Mouse (Mus musculus) liver, embryonic 15.5 days (tissue): Measurements from ENCODE around the gene Gsto2. TPM values are rescaled to one million over a fixed set of nuclear protein-coding genes. Genes with fewer than 3 reads are reported as not detected.

ENCODE experiments used
- ATAC-seq: fragments of 200-750 bp; cut with Nextera tagmentation; 2 replicates; pipeline ENCODE4 v1.8.0; 2017; ENCODE audit warnings: moderate number of reproducible peaks, mild to moderate bottlenecking, moderate library complexity; ENCODE audit not compliant: insufficient read depth
- H3K27ac ChIP-seq: fragments of 300-500 bp; sonication (generic); replicated peaks from 2 replicates; pipeline ENCODE4 v1.5.1; 2015; ENCODE audit warnings: mild to moderate bottlenecking, inconsistent platforms
- H3K27me3 ChIP-seq: fragments of 300-500 bp; sonication (generic); 2 replicates; pipeline ENCODE4 v1.6.1; 2015; ENCODE audit warnings: mild to moderate bottlenecking, inconsistent platforms
- H3K36me3 ChIP-seq: fragments of 300-500 bp; sonication (generic); replicated peaks from 2 replicates; pipeline ENCODE4 v1.6.1; 2015; ENCODE audit warnings: moderate library complexity, mild to moderate bottlenecking, inconsistent platforms
- H3K4me1 ChIP-seq: fragments of 300-500 bp; sonication (generic); replicated peaks from 2 replicates; pipeline ENCODE4 v1.6.1; 2015; ENCODE audit warnings: inconsistent platforms
- H3K4me2 ChIP-seq: fragments of 300-500 bp; sonication (generic); 2 replicates; pipeline ENCODE4 v1.6.1; 2015; ENCODE audit warnings: moderate library complexity, mild to moderate bottlenecking, inconsistent platforms
- H3K4me3 ChIP-seq: fragments of 300-500 bp; sonication (generic); replicated peaks from 2 replicates; pipeline ENCODE4 v1.5.1; 2015; ENCODE audit warnings: mild to moderate bottlenecking, inconsistent platforms
- H3K9ac ChIP-seq: fragments of 300-500 bp; sonication (generic); 2 replicates; pipeline ENCODE4 v1.6.1; 2015; ENCODE audit warnings: moderate library complexity, mild to moderate bottlenecking, inconsistent platforms
- H3K9me3 ChIP-seq: fragments of 300-500 bp; sonication (generic); replicated peaks from 2 replicates; pipeline ENCODE4 v1.6.1; 2016; ENCODE audit warnings: inconsistent platforms
- WGBS: fragments of 180-500 bp; shearing (Covaris S2); methylation state at CpG from one replicate; pipeline ENCODE4 v1.1.7; 2015; ENCODE audit warnings: mixed read lengths; ENCODE audit not compliant: insufficient replicate concordance; 5-methylcytosine and 5-hydroxymethylcytosine counted together
- polyA plus RNA-seq: library from polyadenylated mRNA; unstranded; fragments of >200 nt; fragmentation: Nextera tagmentation; extraction: Ambion mirVana; gene quantifications from 2 replicates; pipeline ENCODE4 v1.2.1, GENCODE M21; 2015

Gsto2 gene
- 0.13 and 0.24 TPM in 2 replicates for polyA plus RNA-seq

DNA sequence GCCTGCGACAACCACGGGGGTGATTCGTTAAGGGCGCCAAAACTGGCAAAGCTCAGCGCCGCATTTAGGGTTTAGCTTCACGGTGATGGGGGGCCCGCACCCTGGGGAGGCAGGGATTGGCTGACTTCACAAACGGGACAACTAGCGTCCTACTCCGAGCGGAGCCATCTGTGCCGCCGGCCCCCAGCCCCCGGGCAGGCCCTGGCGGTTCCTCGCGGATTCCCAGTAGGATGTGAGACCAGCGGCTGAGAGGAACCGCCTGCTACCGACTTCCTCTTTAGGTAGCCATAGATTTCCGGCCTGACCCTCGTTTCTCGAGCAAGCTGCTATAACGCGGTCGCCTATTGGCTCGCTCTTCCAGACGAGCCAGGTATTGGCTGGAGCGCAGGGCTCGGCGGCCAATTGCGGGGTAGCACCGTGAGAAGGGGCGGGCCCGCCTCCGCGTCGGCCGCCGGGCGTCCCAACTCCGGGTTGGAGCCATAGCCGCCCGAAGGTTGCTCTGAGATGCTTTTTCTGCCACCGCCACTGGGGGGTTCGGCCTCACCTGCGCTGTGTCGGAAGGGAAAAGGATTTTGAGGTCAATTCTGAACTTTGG, at the start of gene Gsto2:
Gsto2 (plus strand) TSS at position 182 of the 595 bp plus-strand sequence.
- Histone ChIP-seq H3K36me3 (peaks cover 12% of the 10 kb centered on the region), H3K27ac (0 out of 2 replicates have a peak within 1 kb of the TSS, but pooled peaks have one; percentile 55), H3K9ac (peak within 1 kb of the TSS; percentile 73), H3K4me1 (peaks cover 14% of the 10 kb centered on the region), H3K4me3 (peak within 1 kb of the TSS; percentile 77), H3K9me3 (no peaks in the 10 kb centered on the region), H3K27me3 (peaks cover 14% of the 10 kb centered on the region; the same call in 1 of the 2 replicates), H3K4me2 (peak within 1 kb of the TSS; percentile 97)
- peak; percentile 100 for ATAC-seq
- under 1% methylated on average over 49 of the region's 49 CpGs for WGBS

DNA sequence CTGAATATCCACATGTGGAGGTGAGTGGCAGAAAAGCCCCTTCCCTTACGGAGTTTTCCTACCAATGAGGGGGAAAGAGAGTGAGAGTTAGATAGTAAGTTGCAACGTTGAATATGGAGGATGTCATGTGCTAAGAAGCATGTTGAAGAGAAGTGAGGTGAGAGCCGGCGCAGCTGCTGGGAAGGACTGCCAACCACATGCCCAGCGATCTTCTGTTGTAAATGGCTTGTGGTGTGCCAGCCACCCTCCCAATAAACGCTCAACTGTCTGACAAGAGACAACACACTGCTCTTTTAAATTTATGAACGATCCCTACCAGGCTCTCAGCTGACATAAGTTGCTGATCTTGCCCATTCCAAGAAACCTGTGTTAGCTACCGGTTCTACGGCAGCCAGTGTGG, 47.6 kb upstream of the Gsto2 start:
- no peak overlapping the region for H3K9ac ChIP-seq
- H3K4me3 ChIP-seq = no peak overlapping the region
- peaks cover 5% of the 10 kb centered on the region for H3K27me3 ChIP-seq
- no peaks in the 10 kb centered on the region for H3K4me1 ChIP-seq
- no peak overlapping the region for H3K4me2 ChIP-seq
- WGBS = 71% methylated on average over 9 of the region's 9 CpGs
- H3K27ac ChIP-seq = no peak overlapping the region
- no peaks in the 10 kb centered on the region for H3K36me3 ChIP-seq
- no peak for ATAC-seq
- H3K9me3 ChIP-seq = no peaks in the 10 kb centered on the region

DNA sequence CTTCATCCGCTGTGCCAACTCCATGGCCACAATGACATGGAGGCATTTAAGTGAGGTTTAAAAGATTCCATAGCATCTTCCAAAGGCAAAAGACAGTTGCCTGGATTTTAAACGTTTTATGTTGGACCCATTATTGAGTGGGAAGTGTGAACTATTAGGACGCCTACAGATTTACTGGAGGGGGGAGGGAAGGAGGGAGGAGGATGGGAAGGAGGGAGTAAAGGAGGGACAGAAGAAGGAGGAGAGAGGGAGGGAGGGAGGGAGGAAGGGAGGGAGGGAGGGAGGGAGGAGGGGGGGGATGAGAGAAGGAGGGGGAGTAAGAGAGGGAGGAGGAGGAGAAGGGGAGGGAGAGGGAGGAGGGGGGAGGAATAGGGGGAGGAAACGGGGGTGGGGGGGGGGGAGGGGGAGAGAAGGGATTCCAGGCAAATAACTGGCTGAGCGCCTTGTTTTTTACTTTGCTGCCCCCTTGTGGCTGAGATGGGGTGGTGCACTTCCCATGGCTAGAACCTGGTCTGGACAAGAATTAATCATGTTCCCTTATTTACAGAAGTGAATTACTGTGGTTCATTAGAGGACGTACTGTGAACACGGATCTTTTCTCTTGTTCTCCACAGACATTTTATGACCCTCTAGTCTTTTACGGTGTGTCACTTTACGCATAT, 44.4 kb upstream of the Gsto2 start:
- 17% methylated on average over 9 of the region's 9 CpGs for WGBS
- Histone ChIP-seq H3K36me3 (no peaks in the 10 kb centered on the region), H3K4me3 (no peak overlapping the region), H3K4me2 (no peak overlapping the region), H3K9ac (no peak overlapping the region), H3K4me1 (no peaks in the 10 kb centered on the region), H3K27ac (no peak overlapping the region), H3K27me3 (peaks cover 9% of the 10 kb centered on the region), H3K9me3 (no peaks in the 10 kb centered on the region)
- no peak for ATAC-seq

DNA sequence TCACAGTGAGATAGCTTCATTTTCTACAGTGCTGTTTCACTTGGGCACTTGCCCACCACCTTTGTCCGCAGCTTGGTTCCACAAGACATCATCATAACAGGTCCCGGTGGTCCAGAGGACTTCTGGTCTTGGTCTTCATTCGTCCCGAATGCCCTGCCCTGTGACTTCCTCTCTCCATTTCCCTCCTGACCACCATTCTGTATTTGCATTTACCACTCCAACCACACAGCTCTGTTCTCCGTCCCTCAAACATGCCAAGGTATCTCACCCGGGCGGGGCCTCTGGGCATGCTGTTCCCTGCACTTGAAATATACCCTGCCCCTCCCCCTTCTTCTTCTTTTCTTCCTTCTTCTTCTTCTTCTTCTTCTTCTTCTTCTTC, 43.9 kb upstream of the Gsto2 start:
- Histone ChIP-seq H3K27ac (no peak overlapping the region), H3K4me1 (no peaks in the 10 kb centered on the region), H3K27me3 (peaks cover 9% of the 10 kb centered on the region), H3K9me3 (no peaks in the 10 kb centered on the region), H3K4me3 (no peak overlapping the region), H3K9ac (no peak overlapping the region), H3K4me2 (no peak overlapping the region), H3K36me3 (no peaks in the 10 kb centered on the region)
- no peak for ATAC-seq
- WGBS = 19% methylated on average over 7 of the region's 7 CpGs

DNA sequence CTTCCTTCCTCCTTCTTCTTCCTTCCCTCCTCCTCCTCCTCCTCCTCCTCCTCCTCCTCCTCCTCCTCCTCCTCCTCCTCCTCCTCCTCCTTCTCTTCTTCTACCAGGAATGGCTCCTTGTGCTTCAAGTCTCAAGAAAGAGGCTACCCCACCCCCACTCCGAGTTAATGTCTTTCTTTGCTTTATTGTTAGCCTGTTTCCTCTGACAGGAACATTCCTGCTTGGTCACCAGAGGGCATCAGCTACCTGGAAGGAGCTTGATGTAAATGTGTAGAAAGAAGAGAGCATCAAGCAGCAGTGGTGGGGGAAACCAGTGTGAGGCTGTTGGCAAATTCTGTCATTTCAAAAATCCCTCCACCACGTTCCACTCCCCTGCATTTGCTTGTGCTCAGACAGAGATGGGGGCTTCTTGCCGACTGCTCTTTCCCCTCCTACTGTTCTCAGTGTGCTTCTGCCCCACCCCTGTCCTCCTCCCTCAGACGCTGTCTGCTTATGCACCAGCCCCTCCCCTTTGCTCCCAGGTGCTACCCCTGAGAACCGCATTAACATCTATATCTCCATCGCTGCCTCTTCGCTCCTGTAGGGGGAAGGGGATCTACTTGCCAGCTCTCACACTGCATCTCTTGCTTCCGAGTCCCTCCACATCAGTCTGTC, 43.1 kb upstream of the Gsto2 start:
- WGBS = 20% methylated on average over 8 of the region's 8 CpGs
- Histone ChIP-seq H3K36me3 (no peaks in the 10 kb centered on the region), H3K27ac (no peak overlapping the region), H3K4me2 (no peak overlapping the region), H3K4me1 (no peaks in the 10 kb centered on the region), H3K4me3 (no peak overlapping the region), H3K9me3 (no peaks in the 10 kb centered on the region), H3K27me3 (peaks cover 9% of the 10 kb centered on the region), H3K9ac (no peak overlapping the region)
- no peak for ATAC-seq

DNA sequence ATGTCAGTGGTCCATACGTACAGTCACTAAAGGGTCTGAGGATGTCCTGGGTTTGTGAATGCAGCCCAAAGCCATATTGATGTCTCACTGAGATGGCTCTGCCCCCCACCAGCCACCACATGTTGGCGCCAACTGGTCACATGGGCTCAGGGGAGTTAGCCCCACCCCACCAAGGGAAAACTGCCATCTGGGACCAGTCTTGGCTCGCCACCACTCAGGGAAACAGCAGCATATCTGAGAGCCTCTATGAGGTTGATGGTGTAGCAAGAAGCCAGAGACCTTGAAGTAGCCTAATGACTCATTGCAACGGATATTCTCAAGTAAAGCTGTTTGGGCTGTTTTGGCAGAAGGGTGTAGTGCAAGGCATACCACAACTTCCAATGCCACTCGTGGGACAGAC, 41.3 kb upstream of the Gsto2 start:
- peaks cover 9% of the 10 kb centered on the region for H3K27me3 ChIP-seq
- H3K4me3 ChIP-seq = no peak overlapping the region
- no peak overlapping the region for H3K27ac ChIP-seq
- H3K4me1 ChIP-seq = no peaks in the 10 kb centered on the region
- no peaks in the 10 kb centered on the region for H3K36me3 ChIP-seq
- ATAC-seq = no peak
- no peak overlapping the region for H3K4me2 ChIP-seq
- 61% methylated on average over 5 of the region's 5 CpGs for WGBS
- H3K9me3 ChIP-seq = no peaks in the 10 kb centered on the region
- no peak overlapping the region for H3K9ac ChIP-seq

DNA sequence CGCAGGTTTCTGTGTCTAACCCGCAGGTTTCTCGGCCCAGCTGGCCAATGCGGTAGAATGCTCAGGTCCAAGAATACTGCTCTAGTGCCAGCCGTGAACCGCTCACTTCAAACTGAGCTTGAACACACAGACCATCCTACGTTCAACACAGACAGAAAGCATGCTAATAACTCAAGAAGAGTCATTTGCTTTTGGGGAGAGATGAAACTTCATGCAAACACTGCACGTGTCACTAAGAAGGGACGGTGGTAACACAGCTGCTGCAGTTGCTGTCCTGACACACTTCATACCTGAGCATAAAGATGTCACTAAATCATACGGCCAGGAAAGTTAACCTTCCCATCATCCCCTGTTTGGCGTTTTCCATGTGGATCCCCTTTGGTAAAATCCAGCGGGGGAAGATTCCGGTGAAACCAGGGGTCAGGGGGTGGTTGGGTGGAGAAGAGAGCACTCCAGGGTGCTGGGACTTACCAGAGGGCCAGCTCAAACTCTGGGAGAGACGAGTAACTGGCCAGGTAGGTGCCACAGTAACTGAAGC, 35.4 kb upstream of the Gsto2 start:
- Histone ChIP-seq H3K36me3 (no peaks in the 10 kb centered on the region), H3K9ac (no peak overlapping the region), H3K4me1 (no peaks in the 10 kb centered on the region), H3K4me2 (no peak overlapping the region), H3K9me3 (no peaks in the 10 kb centered on the region), H3K27me3 (0 out of 2 replicates have a peak, but pooled peaks cover 3% of the 10 kb centered on the region), H3K27ac (no peak overlapping the region), H3K4me3 (no peak overlapping the region)
- no peak for ATAC-seq
- 68% methylated on average over 14 of the region's 14 CpGs for WGBS

DNA sequence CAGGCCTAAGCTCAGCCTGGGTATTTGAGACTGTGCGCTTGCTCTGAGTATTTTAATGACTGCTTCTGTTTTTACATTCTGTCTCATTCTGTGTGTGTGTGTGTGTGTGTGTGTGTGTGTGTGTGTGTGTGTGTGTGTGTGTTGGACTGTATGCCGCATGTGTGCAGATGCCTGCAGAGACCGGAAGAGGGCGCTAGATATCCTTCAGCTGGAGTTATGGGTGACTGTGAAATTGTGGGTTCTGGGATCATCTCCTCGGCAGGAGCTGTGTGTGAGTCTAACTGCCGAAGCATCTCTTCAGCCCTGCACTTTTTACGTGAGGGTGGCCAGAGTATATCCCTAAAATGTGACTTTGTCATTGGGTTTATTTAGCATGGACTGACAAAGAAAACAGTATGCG, 34.2 kb upstream of the Gsto2 start:
- ATAC-seq = no peak
- no peak overlapping the region for H3K9ac ChIP-seq
- no peaks in the 10 kb centered on the region for H3K36me3 ChIP-seq
- 76% methylated on average over 8 of the region's 8 CpGs for WGBS
- no peak overlapping the region for H3K4me2 ChIP-seq
- no peak overlapping the region for H3K27ac ChIP-seq
- H3K9me3 ChIP-seq = no peaks in the 10 kb centered on the region
- no peak overlapping the region for H3K4me3 ChIP-seq
- H3K4me1 ChIP-seq = no peaks in the 10 kb centered on the region
- H3K27me3 ChIP-seq = peaks cover 8% of the 10 kb centered on the region; the same call in 1 of the 2 replicates

DNA sequence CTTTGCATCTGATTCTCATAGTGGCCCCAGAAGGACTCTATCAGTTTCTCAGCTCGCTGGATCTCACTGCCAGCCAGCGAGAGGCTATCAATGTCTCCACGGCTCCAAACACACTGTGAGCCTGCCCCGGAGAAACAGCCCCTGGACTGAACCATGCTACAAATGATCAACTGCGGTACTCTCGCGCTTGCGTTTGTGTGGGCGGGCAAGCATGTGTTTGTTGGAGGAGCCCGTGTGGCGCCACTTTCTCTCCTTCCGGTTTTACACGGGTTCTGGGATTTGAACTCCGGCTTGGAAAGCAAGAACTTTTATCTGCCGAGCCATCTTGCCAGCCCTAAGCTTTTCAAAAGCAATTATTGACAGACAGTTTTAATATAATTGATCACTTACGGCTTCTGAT, 33.0 kb upstream of the Gsto2 start:
- Histone ChIP-seq H3K27ac (no peak overlapping the region), H3K4me3 (no peak overlapping the region), H3K4me1 (peaks cover 6% of the 10 kb centered on the region; the same call in 1 of the 2 replicates), H3K9ac (no peak overlapping the region), H3K36me3 (no peaks in the 10 kb centered on the region), H3K27me3 (peaks cover 20% of the 10 kb centered on the region), H3K9me3 (no peaks in the 10 kb centered on the region), H3K4me2 (no peak overlapping the region)
- no peak for ATAC-seq
- 78% methylated on average over 16 of the region's 16 CpGs for WGBS

DNA sequence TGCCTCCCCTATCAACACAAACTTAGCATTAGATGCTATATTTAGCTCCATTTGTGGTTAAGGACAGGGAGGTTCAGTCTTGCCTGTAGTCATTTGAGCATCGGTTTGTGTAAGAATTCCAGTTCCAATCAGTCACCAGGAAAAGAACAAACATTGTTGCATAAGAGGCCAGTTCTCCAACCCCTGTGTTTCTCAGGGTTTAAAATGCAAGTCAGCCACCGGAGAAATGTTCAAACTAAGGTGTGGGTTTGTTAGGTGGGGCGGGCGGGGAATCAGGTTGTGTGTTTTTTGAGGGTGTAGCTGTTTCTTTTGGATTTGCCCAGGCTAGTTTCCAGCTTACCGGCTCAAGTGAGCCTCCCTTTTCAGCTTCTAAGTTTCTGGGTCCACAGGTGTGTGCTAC, 30.7 kb upstream of the Gsto2 start:
- Histone ChIP-seq H3K4me3 (no peak overlapping the region), H3K4me2 (no peak overlapping the region), H3K9ac (no peak overlapping the region), H3K27me3 (peaks cover 37% of the 10 kb centered on the region), H3K36me3 (no peaks in the 10 kb centered on the region), H3K27ac (no peak overlapping the region), H3K4me1 (peaks cover 9% of the 10 kb centered on the region; the same call in 1 of the 2 replicates), H3K9me3 (no peaks in the 10 kb centered on the region)
- 57% methylated on average over 5 of the region's 5 CpGs for WGBS
- no peak for ATAC-seq

DNA sequence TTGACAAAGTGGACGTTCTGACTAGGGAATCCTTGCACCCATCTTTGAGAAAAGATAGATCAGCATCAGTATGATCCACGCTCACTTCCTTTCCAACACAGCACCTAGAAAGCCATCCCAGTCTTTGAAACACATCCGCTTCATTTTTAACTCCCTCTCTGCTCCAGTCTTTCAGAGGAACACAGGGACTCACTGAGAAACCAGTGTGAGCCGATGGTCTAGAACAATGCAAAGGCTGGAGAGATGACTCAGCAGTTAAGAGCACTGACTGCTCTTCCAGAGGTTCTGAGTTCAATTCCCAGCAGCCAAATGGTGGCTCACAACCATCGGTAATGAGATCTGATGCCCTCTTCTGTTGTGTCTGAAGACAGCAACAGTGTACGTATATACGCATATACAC, 29.6 kb upstream of the Gsto2 start:
- H3K4me3 ChIP-seq = no peak overlapping the region
- no peaks in the 10 kb centered on the region for H3K36me3 ChIP-seq
- H3K4me2 ChIP-seq = no peak overlapping the region
- no peak overlapping the region for H3K9ac ChIP-seq
- no peak for ATAC-seq
- 59% methylated on average over 7 of the region's 7 CpGs for WGBS
- H3K27me3 ChIP-seq = peaks cover 37% of the 10 kb centered on the region
- H3K9me3 ChIP-seq = no peaks in the 10 kb centered on the region
- no peak overlapping the region for H3K27ac ChIP-seq
- peaks cover 9% of the 10 kb centered on the region; the same call in 1 of the 2 replicates for H3K4me1 ChIP-seq
